Mouse (Mus musculus) spleen, adult 10 weeks (tissue): ENCODE measurements around the gene Necab3. TPM values are rescaled to one million over a fixed set of nuclear protein-coding genes. Genes with fewer than 3 reads are reported as not detected.

Source experiments
- polyA plus RNA-seq: library from polyadenylated mRNA; stranded (reverse); fragments of 350-450 nt; fragmentation: Illumina TruSeq; extraction: RNeasy Lipid Tissue Mini Kit (QIAGEN cat#74804); gene quantifications from one replicate; pipeline ENCODE4 v1.2.3, GENCODE M21; 2015; ENCODE audit warnings: low replicate concordance; ENCODE audit not compliant: insufficient read depth

Necab3 gene
- 0.40 TPM for polyA plus RNA-seq

GRCm38 (mm10) chr2:154558264-154559039 is at the start of gene Necab3:
Gene Necab3 (minus strand): TSS chr2:154558890.

GRCm38 (mm10) chr2:154603638-154604153 is 45.0 kb upstream of the Necab3 start, which contains the start of gene Pxmp4:
Gene Pxmp4 (minus strand): TSS chr2:154603708.

GRCm38 (mm10) chr2:154569836-154570286 is 11.2 kb upstream of the Necab3 start, which contains the start of gene E2f1:
Gene E2f1 (minus strand): TSS chr2:154569892.

DNA sequence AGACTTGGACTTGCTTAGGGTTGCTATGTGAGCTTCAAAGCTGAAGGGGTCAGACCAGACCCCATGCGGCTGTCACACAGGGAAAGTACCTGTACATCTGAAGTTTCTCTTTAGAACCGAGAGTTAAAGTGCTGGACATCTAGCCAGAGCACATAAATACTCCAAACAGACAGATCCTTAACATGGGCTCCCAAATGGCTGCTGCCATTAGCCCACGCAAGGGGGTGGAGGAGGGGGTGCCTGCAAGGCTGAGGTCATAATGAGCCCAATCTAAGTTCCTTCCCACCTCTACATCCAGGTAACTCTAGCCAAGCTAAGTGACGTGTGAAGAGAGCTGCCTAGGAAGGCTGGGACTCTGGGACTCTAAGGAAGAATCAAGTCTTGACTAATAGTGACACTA is 7.2 kb downstream of the Necab3 start, which contains the start of gene Actl10:
Actl10 (plus strand) TSS at position 301 of the 400 bp plus-strand sequence.

DNA sequence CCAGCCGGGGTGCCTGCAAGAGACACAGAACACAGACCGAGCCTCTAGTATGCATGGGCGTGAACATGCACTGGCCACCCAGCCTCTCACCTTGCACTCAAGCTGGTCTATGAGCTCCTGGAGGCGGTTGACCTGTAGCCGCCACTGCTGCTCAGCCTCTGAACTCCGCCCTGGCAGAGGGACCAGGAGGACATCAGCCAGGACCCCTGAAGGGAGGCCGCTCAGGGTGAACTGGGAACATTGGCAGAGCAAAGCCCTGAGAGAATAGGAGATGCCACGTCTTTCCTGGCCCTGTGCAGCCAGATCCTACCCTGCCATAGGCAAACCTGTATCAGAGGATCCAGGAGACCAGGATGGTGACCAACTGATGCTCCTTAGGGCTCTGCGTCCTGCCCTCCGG is 12.0 kb downstream of the Necab3 start, which contains the start of gene 1700003F12Rik:
1700003F12Rik (plus strand) TSS at position 375 of the 400 bp plus-strand sequence.

Other genes starting within 250 kb of the Necab3 start
- gene Cdk5rap1, start 185.9 kb downstream of the Necab3 start, polyA plus RNA-seq: 13.6 TPM
- gene Snta1, start 150.8 kb downstream of the Necab3 start, polyA plus RNA-seq: 2.1 TPM
- 16.1 TPM for gene Cbfa2t2, start 122.4 kb downstream of the Necab3 start, polyA plus RNA-seq
- gene 1700003F12Rik, start 11.8 kb downstream of the Necab3 start, polyA plus RNA-seq: not detected
- not detected for gene Actl10, start 7.1 kb downstream of the Necab3 start, polyA plus RNA-seq
- 4.3 TPM for gene E2f1, start 11.0 kb upstream of the Necab3 start, polyA plus RNA-seq
- gene Pxmp4, start 44.8 kb upstream of the Necab3 start, polyA plus RNA-seq: 12.2 TPM
- gene Zfp341, start 54.4 kb upstream of the Necab3 start, polyA plus RNA-seq: 1.9 TPM
- gene 4930519P11Rik, start 54.5 kb upstream of the Necab3 start, polyA plus RNA-seq: not detected
- 144 TPM for gene Chmp4b, start 92.8 kb upstream of the Necab3 start, polyA plus RNA-seq
- not detected for gene Gm14214, start 211.1 kb upstream of the Necab3 start, polyA plus RNA-seq
- 128 TPM for gene Raly, start 232.2 kb upstream of the Necab3 start, polyA plus RNA-seq
- not detected for gene a, start 232.5 kb upstream of the Necab3 start, polyA plus RNA-seq